Mouse (Mus musculus) limb, embryonic 10.5 days (tissue): ENCODE measurements at regions not wholly inside any gene's neighbourhood (a gene's known extent, or its start where the extent isn't known, plus 50 kb on each side); places are given as distances from the start of the nearest gene placed in this dataset.
A peak's percentile ranks its signal among the peaks of the same experiment; 100 is the strongest.
"Not testable (repeated sequence)": the region's sequence is repeated elsewhere in the genome, so short reads cannot be mapped to it uniquely, and the experiment has no call there.

ENCODE experiments used
- DNase-seq: peaks from one replicate; pipeline ENCODE4 v3.0.0-alpha.2; 2017; ENCODE audit warnings: low spot score
- H3K27ac ChIP-seq: fragments of 300-500 bp; sonication (generic); 2 replicates; pipeline ENCODE4 v1.5.1; 2016; ENCODE audit warnings: mild to moderate bottlenecking
- H3K27me3 ChIP-seq: fragments of 300-500 bp; sonication (generic); 2 replicates; pipeline ENCODE4 v1.6.1; 2016; ENCODE audit warnings: low read depth, mild to moderate bottlenecking; ENCODE audit not compliant: poor library complexity, severe bottlenecking
- H3K36me3 ChIP-seq: fragments of 300-500 bp; sonication (generic); 2 replicates; pipeline ENCODE4 v1.6.1; 2016; ENCODE audit warnings: mild to moderate bottlenecking, moderate library complexity
- H3K4me1 ChIP-seq: fragments of 300-500 bp; sonication (generic); 2 replicates; pipeline ENCODE4 v1.6.1; 2016
- H3K4me3 ChIP-seq: fragments of 300-500 bp; sonication (generic); 2 replicates; pipeline ENCODE4 v1.5.1; 2016; ENCODE audit warnings: mild to moderate bottlenecking, moderate library complexity
- H3K9me3 ChIP-seq: fragments of 300-500 bp; sonication (generic); replicated peaks from 2 replicates; pipeline ENCODE4 v1.6.1; 2016; ENCODE audit warnings: mild to moderate bottlenecking
- WGBS: fragments of 180-500 bp; shearing (Covaris S2); methylation state at CpG from one replicate; pipeline ENCODE4 v1.1.7; 2016; 5-methylcytosine and 5-hydroxymethylcytosine counted together

GRCm38 (mm10) chr3:31603237-31603636 is 293.1 kb upstream of the Slc7a14 start:
- DNase-seq = peak; percentile 82
- H3K9me3 ChIP-seq = no peaks in the 10 kb centered on the region
- no peaks in the 10 kb centered on the region for H3K36me3 ChIP-seq
- 25% methylated on average over 7 of the region's 7 CpGs for WGBS
- H3K4me3 ChIP-seq = no peak overlapping the region
- H3K4me1 ChIP-seq = no peaks in the 10 kb centered on the region
- no peak overlapping the region for H3K27ac ChIP-seq
- H3K27me3 ChIP-seq = no peaks in the 10 kb centered on the region

GRCm38 (mm10) chr3:31596581-31596980 is 286.4 kb upstream of the Slc7a14 start:
- DNase-seq, H3K36me3 ChIP-seq: not testable (repeated sequence)
- 83% methylated on average over 4 of the region's 4 CpGs for WGBS

GRCm38 (mm10) chr3:31585971-31586370 is 275.8 kb upstream of the Slc7a14 start:
- whole genome bisulfite sequencing = 54% methylated on average over 2 of the region's 2 CpGs
- no peaks in the 10 kb centered on the region for H3K27me3 ChIP-seq
- no peaks in the 10 kb centered on the region for H3K9me3 ChIP-seq
- no peak for DNase-seq
- H3K4me3 ChIP-seq = no peak overlapping the region
- no peaks in the 10 kb centered on the region for H3K4me1 ChIP-seq
- H3K36me3 ChIP-seq = no peaks in the 10 kb centered on the region
- no peak overlapping the region for H3K27ac ChIP-seq

More at GRCm38 (mm10) chr3:31596581-31596980, 286.4 kb upstream of the Slc7a14 start:
- not testable (repeated sequence) for H3K27me3 ChIP-seq, H3K27ac ChIP-seq, H3K4me3 ChIP-seq, H3K9me3 ChIP-seq, H3K4me1 ChIP-seq

GRCm38 (mm10) chr3:31573849-31574248 is 263.7 kb upstream of the Slc7a14 start:
- Histone ChIP-seq H3K4me3 (no peak overlapping the region), H3K4me1 (no peaks in the 10 kb centered on the region), H3K27ac (no peak overlapping the region), H3K27me3 (no peaks in the 10 kb centered on the region), H3K9me3 (no peaks in the 10 kb centered on the region), H3K36me3 (no peaks in the 10 kb centered on the region)
- 96% methylated on average over 3 of the region's 3 CpGs for WGBS
- no peak for DNase-seq
